Mouse (Mus musculus) liver, postnatal 0 days (tissue): Measurements from ENCODE around the gene Kif1bp. TPM values are rescaled to one million over a fixed set of nuclear protein-coding genes. Genes with fewer than 3 reads are reported as not detected.
A peak's percentile ranks its signal among the peaks of the same experiment; 100 is the strongest.

Source experiments
- ATAC-seq: fragments of 200-750 bp; cut with Nextera tagmentation; 2 replicates; pipeline ENCODE4 v1.8.0; 2017; ENCODE audit warnings: mild to moderate bottlenecking, moderate library complexity
- DNase-seq: peaks from one replicate; pipeline ENCODE4 v3.0.0-alpha.2; 2016
- H3K27ac ChIP-seq: fragments of 300-500 bp; sonication (generic); 2 replicates; pipeline ENCODE4 v1.5.1; 2014; ENCODE audit warnings: antibody characterized with exemption, moderate library complexity, mild to moderate bottlenecking, low read depth
- H3K27me3 ChIP-seq: fragments of 300-500 bp; sonication (generic); 2 replicates; pipeline ENCODE4 v1.6.1; 2014; ENCODE audit warnings: low read length, control low read depth, mixed read lengths; ENCODE audit not compliant: insufficient read depth
- H3K36me3 ChIP-seq: fragments of 300-500 bp; sonication (generic); replicated peaks from 2 replicates; pipeline ENCODE4 v1.6.1; 2014; ENCODE audit warnings: mild to moderate bottlenecking, control low read depth, low read length, moderate library complexity, mixed read lengths; ENCODE audit not compliant: insufficient read depth
- H3K4me1 ChIP-seq: fragments of 300-500 bp; sonication (generic); 2 replicates; pipeline ENCODE4 v1.6.1; 2014; ENCODE audit warnings: antibody characterized with exemption, mild to moderate bottlenecking, control low read depth; ENCODE audit not compliant: insufficient read depth
- H3K4me2 ChIP-seq: fragments of 300-500 bp; sonication (generic); 2 replicates; pipeline ENCODE4 v1.6.1; 2014; ENCODE audit warnings: low read depth, mild to moderate bottlenecking, low read length, moderate library complexity, mixed read lengths
- H3K4me3 ChIP-seq: fragments of 300-500 bp; sonication (generic); 2 replicates; pipeline ENCODE4 v1.5.1; 2014; ENCODE audit warnings: low read depth, low read length
- H3K9ac ChIP-seq: fragments of 300-500 bp; sonication (generic); replicated peaks from 2 replicates; pipeline ENCODE4 v1.6.1; 2014; ENCODE audit warnings: mild to moderate bottlenecking, moderate library complexity
- H3K9me3 ChIP-seq: fragments of 300-500 bp; sonication (generic); 2 replicates; pipeline ENCODE4 v1.6.1; 2016; ENCODE audit warnings: mild to moderate bottlenecking, control low read depth, low read length, mixed read lengths
- CTCF ChIP-seq: sonication (generic); IDR thresholded peaks from 2 replicates; pipeline ENCODE4 v1.5.1; 2016; ENCODE audit warnings: antibody characterized with exemption, low read depth
- EP300 ChIP-seq: IDR thresholded peaks from 2 replicates; pipeline ENCODE4 v1.6.1; 2016; ENCODE audit warnings: antibody characterized with exemption, low read depth, mild to moderate bottlenecking
- WGBS: fragments of 180-500 bp; shearing (Covaris S2); extraction: QIAGEN DNeasy Blood & Tissue Kit; methylation state at CpG from one replicate; pipeline ENCODE4 v1.1.7; 2014; ENCODE audit not compliant: insufficient replicate concordance; 5-methylcytosine and 5-hydroxymethylcytosine counted together
- polyA plus RNA-seq: library from polyadenylated mRNA; unstranded; fragments of >200 nt; fragmentation: Nextera tagmentation; extraction: Ambion mirVana; gene quantifications from 2 replicates; pipeline ENCODE4 v1.2.1, GENCODE M21; 2015

The Kif1bp gene
- polyA plus RNA-seq, 1 experiment from 2014 or later: 6.5 TPM

DNA sequence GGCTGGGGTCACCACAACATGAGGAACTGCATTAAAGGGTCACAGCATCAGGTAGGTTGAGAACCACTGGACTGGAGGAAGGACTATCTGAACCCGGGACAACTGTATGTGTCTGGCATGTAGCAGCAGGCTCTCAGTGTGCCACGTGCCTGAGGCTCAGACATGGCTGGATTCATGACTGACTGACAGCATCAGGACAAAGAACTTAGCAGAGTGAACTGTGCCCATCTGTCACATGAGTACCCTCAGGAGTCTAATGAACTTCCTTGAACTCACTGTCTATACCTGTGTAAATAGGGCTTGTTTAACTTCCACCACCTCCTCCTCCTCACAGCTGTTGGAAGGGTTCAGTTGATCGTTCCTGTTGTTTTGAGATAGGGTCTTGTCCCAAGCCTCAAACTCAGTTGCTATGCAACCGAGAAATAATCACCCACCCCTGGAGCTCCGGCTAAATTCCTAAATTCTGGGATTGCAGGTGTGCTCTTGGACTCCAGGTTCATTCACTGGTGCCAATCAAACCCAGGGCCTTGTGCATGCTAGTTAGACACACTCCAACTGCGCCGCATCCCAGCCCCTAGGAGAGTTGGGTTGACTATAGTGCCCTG, 55.8 kb downstream of the Kif1bp start:
- TF ChIP-seq CTCF (no peak), EP300 (no peak)
- Histone ChIP-seq H3K27me3 (no peaks in the 10 kb centered on the region), H3K4me1 (peaks cover 6% of the 10 kb centered on the region), H3K9me3 (no peaks in the 10 kb centered on the region), H3K36me3 (no peaks in the 10 kb centered on the region), H3K4me3 (no peak overlapping the region), H3K9ac (no peak overlapping the region), H3K4me2 (no peak overlapping the region), H3K27ac (no peak overlapping the region)
- ATAC-seq (no peak), DNase-seq (no peak)
- WGBS: 66% methylated on average over 7 of the region's 7 CpGs

DNA sequence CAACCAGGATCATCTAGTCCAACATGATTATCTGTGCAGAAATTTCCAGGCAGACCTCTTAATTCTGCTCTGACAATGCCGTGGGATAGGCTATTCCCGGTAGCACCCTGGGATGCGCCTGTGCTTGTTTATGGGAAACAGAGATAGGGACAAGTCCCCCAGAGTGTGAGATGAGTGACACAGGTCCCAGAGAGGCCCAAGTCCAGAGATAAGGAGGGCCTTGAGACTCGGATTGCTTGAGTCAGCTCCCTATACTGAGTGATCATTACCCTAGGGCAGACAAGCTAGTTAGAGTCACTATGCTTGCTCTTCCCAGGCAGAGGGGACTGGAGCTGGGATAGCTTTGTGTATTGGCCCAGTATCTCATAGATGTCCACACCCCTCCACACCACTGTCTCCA, 56.5 kb downstream of the Kif1bp start:
- H3K4me1 ChIP-seq: peaks cover 6% of the 10 kb centered on the region
- no peaks in the 10 kb centered on the region for H3K27me3 ChIP-seq
- no peak overlapping the region for H3K4me2 ChIP-seq
- no peak overlapping the region for H3K27ac ChIP-seq
- ATAC-seq: peak; percentile 38; the same call in 1 of the 2 replicates
- no peaks in the 10 kb centered on the region for H3K9me3 ChIP-seq
- no peak overlapping the region for H3K9ac ChIP-seq
- DNase-seq: no peak
- no peak for TF ChIP-seq CTCF
- TF ChIP-seq EP300: no peak
- WGBS: 31% methylated on average over 4 of the region's 4 CpGs
- no peak overlapping the region for H3K4me3 ChIP-seq
- H3K36me3 ChIP-seq: no peaks in the 10 kb centered on the region

DNA sequence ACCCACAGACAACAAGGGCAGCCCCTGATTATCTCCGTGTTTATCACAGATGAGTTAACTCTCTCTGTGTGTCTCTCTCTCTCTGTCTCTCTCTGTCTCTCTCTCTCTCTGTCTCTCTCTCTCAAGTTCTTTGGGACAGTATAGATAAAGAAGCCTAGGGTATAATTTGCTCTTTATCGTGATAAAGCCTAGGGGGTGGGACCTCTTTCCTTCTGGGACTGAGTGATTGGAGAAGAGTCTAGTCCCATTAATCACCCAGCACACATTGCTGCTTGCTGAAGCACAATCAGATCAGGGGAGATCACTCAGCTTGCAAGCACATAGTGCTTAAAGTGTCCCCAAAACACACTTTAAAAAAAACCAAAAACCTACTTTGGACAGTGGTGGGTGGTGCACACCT, 57.3 kb downstream of the Kif1bp start:
- no peaks in the 10 kb centered on the region for H3K36me3 ChIP-seq
- peak; percentile 62 for ATAC-seq
- no peak overlapping the region for H3K4me2 ChIP-seq
- no peak for TF ChIP-seq CTCF
- peak; percentile 69 for TF ChIP-seq EP300
- 47% methylated on average over 2 of the region's 2 CpGs for WGBS
- no peak overlapping the region for H3K27ac ChIP-seq
- DNase-seq: no peak
- no peak overlapping the region for H3K9ac ChIP-seq
- H3K9me3 ChIP-seq: no peaks in the 10 kb centered on the region
- H3K4me1 ChIP-seq: peaks cover 6% of the 10 kb centered on the region
- no peak overlapping the region for H3K4me3 ChIP-seq
- no peaks in the 10 kb centered on the region for H3K27me3 ChIP-seq

DNA sequence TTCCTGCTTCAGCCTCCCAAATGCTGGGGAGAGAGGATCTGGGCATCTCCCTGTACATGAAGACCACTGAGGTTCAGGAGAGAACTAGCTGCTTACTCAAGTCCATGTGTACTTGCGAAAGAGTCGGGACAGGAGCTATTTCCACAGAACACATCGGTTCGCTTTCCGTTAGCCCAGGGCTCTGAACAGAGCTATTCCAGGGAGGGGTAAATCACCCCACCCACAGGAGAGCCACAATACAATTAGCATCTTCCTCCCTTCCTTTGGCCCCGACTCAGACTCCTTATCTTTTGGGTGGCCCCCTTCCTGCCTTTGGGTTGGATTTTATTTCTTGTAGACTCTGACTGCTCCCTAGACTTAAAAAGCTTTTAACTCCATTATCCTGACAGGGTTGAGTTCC, 60.7 kb downstream of the Kif1bp start:
- no peaks in the 10 kb centered on the region for H3K27me3 ChIP-seq

DNA sequence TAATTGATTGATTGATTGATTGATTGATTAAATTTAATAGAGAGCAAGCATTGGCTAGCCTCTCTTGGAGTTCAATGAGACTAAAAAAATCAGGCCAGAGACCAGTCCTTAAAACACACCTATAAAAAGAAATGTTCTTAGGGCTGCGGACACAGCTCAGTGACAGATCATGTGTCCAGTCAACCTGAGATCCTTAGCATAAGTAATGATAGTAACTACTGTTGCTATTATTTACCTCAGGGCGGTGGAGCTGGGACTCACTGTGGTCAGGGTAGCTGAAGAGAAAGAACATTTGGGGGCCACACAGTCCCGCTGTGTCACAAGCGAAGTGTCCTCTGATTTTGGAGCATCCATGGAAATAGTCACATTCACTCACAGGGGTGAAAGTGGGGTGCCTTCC, 65.4 kb downstream of the Kif1bp start:
- Histone ChIP-seq H3K9ac (no peak overlapping the region), H3K4me2 (no peak overlapping the region), H3K27me3 (no peaks in the 10 kb centered on the region), H3K36me3 (no peaks in the 10 kb centered on the region), H3K9me3 (no peaks in the 10 kb centered on the region), H3K4me3 (no peak overlapping the region), H3K27ac (no peak overlapping the region), H3K4me1 (peaks cover 13% of the 10 kb centered on the region)
- TF ChIP-seq CTCF (no peak), EP300 (no peak)
- ATAC-seq (no peak), DNase-seq (no peak)
- WGBS: 83% methylated on average over 4 of the region's 4 CpGs

More for the DNA sequence above, 60.7 kb downstream of the Kif1bp start:
- DNase-seq (no peak), ATAC-seq (no peak)
- TF ChIP-seq CTCF: no peak
- TF ChIP-seq EP300: 0 out of 2 replicates have a peak, but pooled peaks have one; percentile 11
- H3K4me2 ChIP-seq: no peak overlapping the region
- H3K36me3 ChIP-seq: no peaks in the 10 kb centered on the region
- H3K9ac ChIP-seq: no peak overlapping the region
- no peak overlapping the region for H3K27ac ChIP-seq
- no peak overlapping the region for H3K4me3 ChIP-seq
- H3K9me3 ChIP-seq: no peaks in the 10 kb centered on the region
- peaks cover 6% of the 10 kb centered on the region for H3K4me1 ChIP-seq
- 44% methylated on average over 6 of the region's 6 CpGs for WGBS

DNA sequence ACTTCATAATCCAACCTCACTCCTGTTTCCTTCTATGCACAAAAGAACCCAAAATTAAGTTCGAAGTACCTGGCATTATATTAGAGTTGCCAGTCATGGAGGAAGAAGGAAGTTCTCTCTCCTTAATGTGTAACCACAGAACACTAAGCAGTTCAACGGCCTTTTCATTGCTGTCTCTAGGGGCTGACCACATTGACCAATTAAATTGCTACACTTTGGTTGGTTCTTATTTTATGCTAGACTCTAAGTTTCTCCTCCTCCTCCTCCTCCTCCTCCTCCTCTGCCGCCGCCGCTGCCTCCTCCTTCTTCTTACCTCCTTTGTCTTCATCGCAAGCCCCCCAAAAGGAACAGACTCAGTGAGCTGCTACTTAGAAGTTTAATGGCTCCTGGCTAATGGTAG, 66.7 kb downstream of the Kif1bp start:
- DNase-seq (no peak), ATAC-seq (no peak)
- no peak for TF ChIP-seq CTCF
- no peak for TF ChIP-seq EP300
- Histone ChIP-seq H3K9ac (no peak overlapping the region), H3K4me2 (no peak overlapping the region), H3K36me3 (no peaks in the 10 kb centered on the region), H3K4me3 (no peak overlapping the region), H3K27ac (peak overlapping the region; percentile 22; the same call in 1 of the 2 replicates), H3K27me3 (no peaks in the 10 kb centered on the region), H3K4me1 (peaks cover 13% of the 10 kb centered on the region), H3K9me3 (no peaks in the 10 kb centered on the region)
- WGBS: 39% methylated on average over 6 of the region's 6 CpGs
